Mouse (Mus musculus) kidney, postnatal 14 days (tissue): ENCODE data around the gene Ttc22.

Experiments
- DNase-seq: peaks from one replicate; pipeline ENCODE4 v3.0.0; 2022; ENCODE audit warnings: mixed read lengths

Ttc22 gene

GRCm38 (mm10) chr4:106617056-106617455, 5.2 kb upstream of the Ttc22 start, which contains the start of gene Lexm:
Gene Lexm (minus strand): TSS chr4:106617241.
- no peak for DNase-seq

DNA sequence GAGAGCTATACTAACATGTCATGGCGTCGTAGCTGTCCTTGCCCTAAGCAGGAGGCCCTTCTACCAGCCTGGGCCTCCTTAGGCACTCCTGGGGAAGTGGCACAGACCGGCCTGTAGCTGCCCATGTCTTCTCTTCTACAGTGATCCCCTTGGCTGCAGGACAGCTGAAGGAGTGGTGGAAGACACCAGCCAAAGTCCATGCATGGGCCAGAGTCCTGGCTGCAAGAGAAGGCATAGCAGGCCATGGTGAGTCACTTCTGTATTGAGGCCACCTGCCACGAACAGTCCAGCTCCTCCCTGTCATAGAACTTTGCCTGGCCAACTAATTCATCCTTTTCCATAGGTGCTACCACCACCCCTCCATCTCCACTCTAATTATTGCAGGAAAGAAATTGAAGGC, 3.3 kb upstream of the Ttc22 start:
- DNase-seq = no peak

GRCm38 (mm10) chr4:106621428-106621827, 804 bp upstream of the Ttc22 start:
- peak; percentile 60 for DNase-seq

DNA sequence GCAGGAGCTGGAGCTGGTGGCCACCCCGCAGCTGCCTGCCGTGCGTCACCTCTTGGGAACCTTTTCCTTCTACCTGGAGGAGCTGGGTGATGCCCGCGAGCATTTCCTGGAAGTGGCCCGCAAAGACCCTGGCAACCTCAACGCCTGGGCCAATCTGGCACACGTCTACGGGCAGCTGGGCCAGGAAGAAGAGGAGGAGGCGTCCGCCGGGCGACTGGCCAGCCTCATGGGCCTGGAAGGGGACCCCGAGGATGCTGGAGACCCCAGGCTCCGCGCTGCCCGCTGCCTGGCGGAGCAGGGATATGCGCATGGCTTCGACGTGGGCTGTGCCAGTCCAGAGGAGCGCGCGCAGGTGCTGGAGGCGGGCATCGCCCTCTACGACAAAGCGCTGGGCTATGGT, 480 bp downstream of the Ttc22 start:
- no peak for DNase-seq

- DNase-seq = no peak
Observed at GRCm38 (mm10) chr4:106624271-106624670, 2.0 kb downstream of the Ttc22 start.

DNA sequence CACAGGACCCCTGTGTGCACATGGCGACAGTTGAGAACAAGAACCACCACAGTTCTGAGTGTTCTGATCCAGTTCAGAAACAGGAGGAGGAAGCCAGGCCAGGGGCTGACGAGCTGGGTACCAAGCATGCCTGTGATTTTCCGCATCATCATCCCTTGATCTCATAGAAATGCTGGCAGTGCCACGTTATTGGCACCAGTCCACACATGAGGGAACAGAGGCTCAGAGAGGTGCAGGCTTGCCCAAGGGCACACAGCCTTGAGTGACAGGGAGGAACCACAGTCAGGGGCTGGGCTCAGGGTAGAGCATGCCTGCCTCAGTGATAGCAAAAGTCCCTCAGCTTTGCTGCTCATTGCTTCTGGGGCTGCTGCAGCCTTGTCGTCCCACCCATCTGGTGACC, 5.6 kb downstream of the Ttc22 start:
- no peak for DNase-seq

GRCm38 (mm10) chr4:106628650-106629360, 6.6 kb downstream of the Ttc22 start:
- peak; percentile 79 for DNase-seq

GRCm38 (mm10) chr4:106629374-106629773, 7.1 kb downstream of the Ttc22 start:
- DNase-seq = no peak

- peak; percentile 64 for DNase-seq
Observed at GRCm38 (mm10) chr4:106630333-106631220, 8.3 kb downstream of the Ttc22 start.

- no peak for DNase-seq
Observed at GRCm38 (mm10) chr4:106632313-106632712, 10.1 kb downstream of the Ttc22 start.

GRCm38 (mm10) chr4:106633281-106634085, 11.3 kb downstream of the Ttc22 start:
- DNase-seq = peak; percentile 23

DNA sequence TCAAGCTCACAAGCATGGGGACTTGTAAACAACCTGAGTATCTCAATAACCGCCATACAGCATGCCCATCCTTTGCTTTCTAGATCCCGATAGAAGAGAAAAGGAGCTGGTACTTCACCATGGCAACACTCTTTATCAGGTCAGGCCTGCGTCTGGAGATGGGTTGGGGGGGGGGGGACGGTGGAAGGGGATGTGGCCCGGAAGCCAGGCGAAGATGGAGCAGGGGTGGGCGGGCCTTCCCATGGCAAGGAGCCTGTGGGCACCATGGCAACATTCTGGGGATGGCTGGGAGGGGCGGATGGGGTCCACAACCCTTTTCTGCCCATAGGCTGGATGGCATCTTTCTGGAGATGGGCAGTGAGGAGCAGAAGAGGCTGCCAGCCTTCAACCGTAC, 11.9 kb downstream of the Ttc22 start:
- DNase-seq = no peak

GRCm38 (mm10) chr4:106643483-106644217, 21.4 kb downstream of the Ttc22 start:
- DNase-seq = peak; percentile 65

- DNase-seq = no peak
Observed at GRCm38 (mm10) chr4:106644218-106644610, 22.0 kb downstream of the Ttc22 start.

DNA sequence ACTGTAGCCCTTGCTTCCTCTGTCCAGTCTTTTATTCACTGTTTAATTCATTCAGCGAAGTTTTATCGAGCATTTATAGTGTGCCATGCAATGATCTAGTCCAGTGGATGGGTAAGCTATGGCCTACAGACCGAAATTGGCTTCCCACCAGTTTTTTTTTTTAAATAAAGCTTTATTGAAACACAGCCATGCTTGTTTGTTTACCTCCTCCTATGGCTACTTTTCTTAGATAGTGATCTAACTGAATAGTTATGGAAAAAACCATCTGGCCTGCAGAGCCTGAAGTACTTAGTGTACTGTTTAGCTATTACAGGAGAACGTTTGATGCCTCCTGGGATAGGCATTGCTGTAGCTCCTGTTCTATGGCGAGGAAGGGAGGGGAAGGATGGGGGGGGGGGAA, 23.6 kb downstream of the Ttc22 start:
- no peak for DNase-seq

DNA sequence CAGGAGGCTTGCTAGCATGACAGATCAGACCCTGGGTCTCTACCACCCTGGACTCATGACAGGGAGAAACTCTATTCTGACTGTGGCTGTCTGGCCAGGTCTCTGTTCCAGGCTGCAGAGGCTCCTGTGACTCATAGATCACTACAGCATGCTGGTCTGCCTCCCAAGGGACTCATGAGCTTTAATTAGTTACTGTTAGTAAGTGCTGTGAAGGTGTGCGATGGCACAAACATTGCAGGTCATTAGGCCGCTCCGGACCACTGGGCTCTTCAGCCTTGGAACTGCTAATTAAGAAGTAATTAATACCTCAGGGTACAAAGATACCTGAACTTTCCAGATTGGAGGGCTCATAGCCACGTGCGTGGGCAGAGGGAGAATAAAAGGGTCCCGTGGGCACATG, 24.9 kb downstream of the Ttc22 start:
- peak; percentile 35 for DNase-seq

DNA sequence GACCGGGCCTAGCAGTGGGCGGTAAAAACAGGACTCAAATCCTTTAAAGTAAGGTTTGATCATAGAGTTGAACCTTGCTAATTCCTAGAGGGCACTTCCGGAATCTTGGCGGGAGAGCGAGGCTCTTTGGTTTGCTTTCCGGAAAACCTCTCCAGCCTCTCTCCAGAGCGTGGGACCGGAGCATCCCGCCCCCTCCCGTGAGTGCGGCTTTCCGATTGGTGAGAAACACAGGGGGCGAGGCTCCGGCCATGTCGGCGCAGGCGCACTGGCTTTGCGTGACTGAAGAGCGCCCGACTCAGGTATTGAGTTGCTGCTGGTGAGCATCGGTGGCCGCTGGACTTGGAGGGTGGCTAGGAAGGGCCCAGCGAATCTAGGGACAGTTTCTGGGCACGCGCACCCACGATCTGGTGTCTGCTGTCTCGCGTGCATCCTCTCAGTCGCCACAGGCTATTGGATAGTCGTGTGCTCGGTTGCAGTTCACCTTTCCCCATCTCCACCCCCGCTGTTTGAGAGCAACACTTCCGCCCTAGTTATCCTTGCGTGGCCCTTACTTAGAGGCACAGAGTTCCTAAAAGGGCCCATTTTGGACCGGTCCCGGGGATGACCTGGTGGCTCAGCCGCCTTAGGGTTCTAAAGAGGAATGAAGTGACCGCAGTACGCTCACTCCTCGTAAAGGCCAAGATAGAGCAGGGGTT, 28.7 kb downstream of the Ttc22 start, which contains the start of gene Pars2:
TSS of gene Pars2 (plus strand) at position 237 of the 695 bp plus-strand sequence.
- peak; percentile 98 for DNase-seq

DNA sequence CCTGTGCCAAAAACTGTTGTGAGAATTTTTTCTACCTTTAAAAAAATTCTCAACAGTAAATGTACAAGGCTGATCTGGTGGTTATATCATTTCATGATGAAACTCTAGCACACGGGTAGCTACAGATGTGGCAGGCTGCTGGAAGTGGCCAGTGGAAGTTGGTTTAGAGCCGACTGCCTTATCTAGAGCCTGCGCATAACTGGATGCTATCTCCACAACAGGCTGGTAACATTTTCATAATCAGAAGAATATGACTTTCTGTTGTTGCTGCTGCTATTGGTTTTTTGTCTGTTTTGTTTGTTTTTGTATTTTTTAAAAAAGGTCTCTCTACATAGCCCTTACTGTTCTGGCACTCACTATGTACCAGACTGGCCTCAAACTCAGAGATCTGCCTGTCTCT, 30.3 kb downstream of the Ttc22 start:
- no peak for DNase-seq

- no peak for DNase-seq
Observed at GRCm38 (mm10) chr4:106653051-106653450, 30.8 kb downstream of the Ttc22 start.

DNA sequence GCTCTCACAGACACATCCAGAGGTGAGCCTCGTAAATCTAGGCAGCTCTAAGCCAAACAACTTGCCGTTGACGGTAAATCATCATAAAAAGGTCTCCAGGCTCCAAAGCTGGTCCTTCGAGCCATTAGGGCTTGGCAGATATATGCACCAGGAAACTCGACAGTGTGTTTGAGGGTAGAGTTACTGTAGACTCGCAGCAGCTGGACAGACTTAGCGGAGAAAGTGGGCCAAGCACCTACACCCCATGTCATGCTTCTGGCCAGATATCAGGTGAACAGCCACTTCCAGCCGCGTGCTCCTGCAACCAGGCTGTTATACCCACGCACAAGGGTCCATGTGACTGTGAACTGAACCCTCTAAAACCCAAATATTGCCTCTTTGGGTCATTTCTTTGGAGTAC, 33.4 kb downstream of the Ttc22 start:
- no peak for DNase-seq

DNA sequence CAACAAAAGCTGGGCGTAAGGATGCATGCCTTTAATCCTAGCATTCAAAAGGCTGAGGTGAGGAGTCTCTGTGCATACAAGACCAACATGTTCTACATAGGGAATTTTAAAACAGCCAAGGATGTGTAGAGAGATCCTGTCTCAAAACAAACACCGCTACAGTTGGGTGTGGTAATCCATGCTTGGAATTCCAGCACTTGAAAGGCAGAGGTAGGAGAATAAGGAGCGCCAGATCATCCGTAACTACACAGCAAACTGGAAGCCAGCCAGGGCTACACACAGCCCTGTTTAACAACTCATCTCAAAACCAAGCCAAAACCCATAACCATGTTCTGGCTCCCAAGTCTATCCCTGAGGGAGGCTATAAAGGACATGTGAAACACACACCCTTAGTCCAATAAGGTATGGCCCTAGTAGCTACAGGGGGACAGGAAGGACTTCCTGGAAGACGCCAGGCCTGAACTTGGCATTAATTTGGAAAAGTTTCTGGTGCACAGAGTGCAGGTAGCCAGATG, 41.8 kb downstream of the Ttc22 start:
- DNase-seq = no peak

GRCm38 (mm10) chr4:106664697-106665096, 42.5 kb downstream of the Ttc22 start:
- DNase-seq = peak; percentile 74
